Mouse (Mus musculus) ES-Bruce4 (cell line): ENCODE data around the gene Gm10203.

Source experiments
- CTCF ChIP-seq: IDR thresholded peaks from one replicate; pipeline ENCODE4 v1.8.1; 2011; ENCODE audit warnings: low read depth, low read length
- POLR2A ChIP-seq: IDR thresholded peaks from one replicate; pipeline ENCODE4 v1.8.1; 2011; ENCODE audit warnings: low read length; ENCODE audit not compliant: insufficient read depth

- TF ChIP-seq CTCF (no peak), POLR2A (no peak)
Measured at GRCm38 (mm10) chr6:149132311-149133077, 2.5 kb downstream of the Gm10203 start.
